Mouse (Mus musculus) ES-Bruce4 (cell line): ENCODE results near the gene Crebrf. TPM values are rescaled to one million over a fixed set of nuclear protein-coding genes. Genes with fewer than 3 reads are reported as not detected.

Experiments used
- H3K27ac ChIP-seq: 2 replicates; pipeline ENCODE4 v1.5.1; 2012; ENCODE audit warnings: low read length, inconsistent platforms; ENCODE audit not compliant: insufficient read depth
- H3K27me3 ChIP-seq: 2 replicates; pipeline ENCODE4 v1.6.1; 2012; ENCODE audit warnings: mild to moderate bottlenecking, low read length, inconsistent platforms; ENCODE audit not compliant: control insufficient read depth, poor library complexity, insufficient read depth, severe bottlenecking
- H3K36me3 ChIP-seq: 2 replicates; pipeline ENCODE4 v1.6.1; 2012; ENCODE audit warnings: inconsistent platforms, mild to moderate bottlenecking, low read length, moderate library complexity; ENCODE audit not compliant: control insufficient read depth, poor library complexity, insufficient read depth, severe bottlenecking
- H3K4me1 ChIP-seq: one replicate; pipeline ENCODE4 v1.8.1; 2011; ENCODE audit warnings: low read length; ENCODE audit not compliant: control insufficient read depth, insufficient read depth
- H3K4me3 ChIP-seq: 2 replicates; pipeline ENCODE4 v1.5.1; 2011; ENCODE audit warnings: low read depth, mild to moderate bottlenecking, low read length
- H3K9ac ChIP-seq: 2 replicates; pipeline ENCODE4 v1.6.1; 2012; ENCODE audit warnings: low read depth, mild to moderate bottlenecking, inconsistent platforms; ENCODE audit not compliant: poor library complexity, severe bottlenecking
- H3K9me3 ChIP-seq: replicated peaks from 2 replicates; pipeline ENCODE4 v1.6.1; 2012; ENCODE audit warnings: mild to moderate bottlenecking, low read length, inconsistent platforms; ENCODE audit not compliant: control insufficient read depth, poor library complexity, insufficient read depth, severe bottlenecking
- CTCF ChIP-seq: IDR thresholded peaks from one replicate; pipeline ENCODE4 v1.8.1; 2011; ENCODE audit warnings: low read depth, low read length
- EP300 ChIP-seq: IDR thresholded peaks from 2 replicates; pipeline ENCODE4 v1.6.1; 2011; ENCODE audit warnings: low read depth, low read length; ENCODE audit not compliant: insufficient read depth
- POLR2A ChIP-seq: IDR thresholded peaks from one replicate; pipeline ENCODE4 v1.8.1; 2011; ENCODE audit warnings: low read length; ENCODE audit not compliant: insufficient read depth
- polyA plus RNA-seq: library from polyadenylated mRNA; stranded (reverse); fragments of >200 nt; gene quantifications from 2 replicates; pipeline ENCODE4 v1.2.4, GENCODE M21; 2011; ENCODE audit warnings: low read depth; ENCODE audit not compliant: missing spikeins, insufficient read depth, insufficient read length

Crebrf gene
- polyA plus RNA-seq, 1 experiment: 18.6 TPM

DNA sequence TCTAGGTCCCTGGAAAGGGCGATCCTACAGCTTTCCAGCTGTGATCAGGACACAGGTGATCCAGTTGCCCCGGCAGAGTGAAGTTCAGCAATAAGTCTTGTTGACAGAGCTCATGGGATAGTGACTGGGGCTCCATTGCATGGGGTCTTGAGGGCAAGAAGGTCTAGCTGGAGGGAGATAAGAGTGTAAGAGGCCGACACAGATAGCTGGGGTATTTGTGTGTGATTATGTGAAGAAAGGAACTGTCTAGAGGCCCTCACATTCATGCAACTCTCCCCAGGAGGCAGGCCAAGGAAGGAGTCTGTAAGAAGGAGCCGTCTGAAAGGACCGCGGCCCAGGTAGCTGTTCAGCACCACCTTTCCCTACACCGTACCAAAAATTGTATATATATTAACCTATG is 8.4 kb upstream of the Crebrf start:
- no peaks in the 10 kb centered on the region for H3K9me3 ChIP-seq
- no peaks in the 10 kb centered on the region for H3K4me1 ChIP-seq
- TF ChIP-seq EP300 (no peak), CTCF (no peak), POLR2A (no peak)
- no peak overlapping the region for H3K27ac ChIP-seq
- H3K27me3 ChIP-seq: peaks cover 2% of the 10 kb centered on the region; the same call in 1 of the 2 replicates
- no peak overlapping the region for H3K9ac ChIP-seq
- H3K4me3 ChIP-seq: no peak overlapping the region
- no peaks in the 10 kb centered on the region for H3K36me3 ChIP-seq

DNA sequence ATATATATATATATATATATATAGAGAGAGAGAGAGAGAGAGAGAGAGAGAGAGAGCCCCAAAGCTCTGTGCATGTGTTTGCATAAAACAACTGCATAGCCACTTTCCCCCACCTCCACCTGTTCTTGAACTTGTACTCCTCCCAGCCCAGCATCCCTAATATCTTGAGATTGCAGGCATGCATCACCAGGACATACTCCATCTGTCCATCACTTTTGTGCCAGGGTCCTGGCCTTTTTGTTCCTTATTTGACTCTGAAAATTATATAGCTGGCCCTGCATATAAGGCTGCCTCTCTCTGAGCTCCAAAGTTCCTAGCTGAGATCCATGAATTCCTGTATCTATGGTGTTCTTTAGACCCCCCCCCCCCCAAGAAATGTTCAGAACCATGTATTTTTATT is 7.0 kb upstream of the Crebrf start:
- Histone ChIP-seq H3K27ac (no peak overlapping the region), H3K4me1 (no peaks in the 10 kb centered on the region), H3K4me3 (no peak overlapping the region), H3K27me3 (peaks cover 2% of the 10 kb centered on the region; the same call in 1 of the 2 replicates), H3K36me3 (no peaks in the 10 kb centered on the region), H3K9me3 (no peaks in the 10 kb centered on the region), H3K9ac (no peak overlapping the region)
- TF ChIP-seq CTCF (no peak), EP300 (no peak), POLR2A (no peak)

DNA sequence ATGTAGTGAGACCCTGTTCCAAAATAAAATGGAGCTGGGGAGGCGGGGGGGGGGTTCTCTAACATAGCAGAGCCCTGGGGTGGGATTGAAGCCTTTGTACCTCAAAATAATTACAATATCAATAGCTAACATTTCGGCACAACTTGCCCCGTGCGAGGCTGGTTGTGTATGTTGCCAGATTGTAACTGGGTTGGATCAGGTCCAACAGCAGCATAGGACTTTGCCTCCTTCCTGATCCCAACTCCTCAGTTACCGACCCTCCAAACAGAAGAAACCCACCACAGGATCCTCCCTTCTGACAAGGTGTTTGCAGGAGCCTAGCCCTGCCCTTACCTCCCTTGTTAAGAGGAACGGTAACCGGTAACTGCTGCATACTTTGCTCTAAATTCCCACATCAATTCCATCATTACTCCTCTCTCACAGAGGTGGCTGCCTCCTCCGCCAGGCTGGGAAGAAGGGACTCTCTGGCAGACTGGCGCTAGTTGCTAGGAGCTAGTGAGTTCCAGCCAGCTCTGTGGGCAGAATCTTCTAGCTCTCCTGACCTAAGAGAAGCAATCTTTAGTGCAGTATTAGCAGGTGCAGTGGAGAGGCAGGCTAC is 6.4 kb upstream of the Crebrf start:
- no peak for TF ChIP-seq EP300
- no peak for TF ChIP-seq CTCF
- TF ChIP-seq POLR2A: no peak
- Histone ChIP-seq H3K9ac (no peak overlapping the region), H3K9me3 (no peaks in the 10 kb centered on the region), H3K4me3 (no peak overlapping the region), H3K36me3 (no peaks in the 10 kb centered on the region), H3K4me1 (no peaks in the 10 kb centered on the region), H3K27me3 (peaks cover 2% of the 10 kb centered on the region; the same call in 1 of the 2 replicates), H3K27ac (no peak overlapping the region)

DNA sequence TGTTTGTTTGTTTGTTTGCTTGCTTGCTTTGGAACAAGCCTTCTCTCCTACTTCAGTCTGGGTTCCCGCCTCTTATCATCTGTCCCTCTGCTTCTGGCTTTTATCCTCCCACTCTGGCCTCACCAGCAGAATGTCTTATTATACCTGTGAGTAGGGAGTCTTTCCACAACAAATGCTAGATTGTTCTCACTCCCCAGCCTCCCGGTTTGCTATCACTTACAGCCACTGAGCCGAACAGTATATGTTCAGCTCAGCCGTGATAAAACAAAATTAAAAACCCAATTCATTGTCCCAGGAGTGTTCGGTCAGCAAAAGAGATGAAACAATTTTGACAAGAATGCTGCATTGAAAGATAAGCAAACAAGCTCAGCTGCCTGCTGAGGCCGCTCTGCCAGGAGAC is 5.4 kb upstream of the Crebrf start:
- H3K27me3 ChIP-seq: peaks cover 2% of the 10 kb centered on the region; the same call in 1 of the 2 replicates
- no peak overlapping the region for H3K27ac ChIP-seq
- no peak overlapping the region for H3K4me3 ChIP-seq
- no peaks in the 10 kb centered on the region for H3K9me3 ChIP-seq
- no peak overlapping the region for H3K9ac ChIP-seq
- no peaks in the 10 kb centered on the region for H3K36me3 ChIP-seq
- no peaks in the 10 kb centered on the region for H3K4me1 ChIP-seq
- TF ChIP-seq POLR2A (no peak), CTCF (no peak), EP300 (no peak)

DNA sequence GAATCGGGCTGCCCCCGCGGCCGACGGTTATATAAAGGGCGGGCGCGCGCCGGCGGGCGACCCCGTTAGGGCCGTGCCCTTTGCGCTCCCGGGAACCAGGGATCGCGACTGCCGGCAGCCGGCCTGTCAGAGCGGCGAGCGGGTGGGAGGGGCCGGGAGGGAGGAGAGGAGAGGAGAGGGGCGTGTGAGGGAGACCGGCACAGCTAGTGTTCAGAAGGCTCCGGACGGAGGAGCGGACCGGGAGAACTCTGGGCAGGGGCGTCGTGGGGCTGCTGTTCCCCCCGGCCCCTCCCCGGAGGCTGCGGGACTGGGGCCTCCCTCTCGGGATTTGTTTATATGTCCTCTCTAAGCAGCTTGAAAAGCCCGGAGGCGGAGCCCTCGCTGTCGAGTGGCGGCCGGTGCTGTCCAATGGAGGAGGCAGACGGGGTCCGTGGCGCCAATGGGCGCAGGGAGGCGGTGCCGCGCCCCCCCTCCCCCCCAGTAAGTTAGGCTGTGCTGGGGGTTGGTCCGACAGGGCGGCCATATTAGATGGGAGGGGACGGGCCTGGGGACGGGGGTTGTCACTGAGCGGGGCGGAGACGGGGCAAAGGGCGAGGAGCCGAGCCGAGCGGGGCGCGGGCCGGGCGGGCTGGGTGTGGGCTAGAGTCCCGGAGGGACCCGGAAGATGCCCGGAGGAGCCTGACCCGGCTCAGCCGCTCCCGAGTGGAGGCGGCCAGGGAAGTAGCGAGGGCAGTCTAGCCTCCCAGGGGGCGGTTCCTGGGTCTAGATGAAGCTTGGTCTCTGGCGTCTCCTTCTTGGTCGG is 667 bp downstream of the Crebrf start:
- TF ChIP-seq EP300: no peak
- no peak for TF ChIP-seq CTCF
- no peak for TF ChIP-seq POLR2A
- Histone ChIP-seq H3K4me1 (no peaks in the 10 kb centered on the region), H3K9me3 (no peaks in the 10 kb centered on the region), H3K27ac (peak overlapping the region; percentile 30; the same call in 1 of the 2 replicates), H3K36me3 (no peaks in the 10 kb centered on the region), H3K9ac (peak overlapping the region; percentile 93), H3K4me3 (peak overlapping the region; percentile 95), H3K27me3 (no peaks in the 10 kb centered on the region)

DNA sequence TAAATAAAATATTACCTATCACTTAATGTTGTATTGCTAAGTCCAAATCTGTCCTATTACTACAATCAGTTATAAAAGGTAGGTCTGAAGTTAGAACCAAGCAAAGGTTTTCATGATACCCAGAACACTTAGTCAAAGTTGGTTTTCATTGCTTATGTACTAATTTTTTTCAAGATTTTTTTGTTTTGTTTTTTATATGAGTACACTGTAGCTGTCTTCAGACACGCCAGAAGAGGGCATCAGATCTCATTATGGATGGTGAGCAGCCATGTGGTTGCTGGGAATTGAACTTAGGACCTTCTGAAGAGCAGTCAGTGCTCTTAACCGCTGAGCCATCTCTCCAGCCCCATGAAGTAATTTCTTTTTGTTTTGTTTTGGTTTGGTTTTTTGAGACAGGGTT is 2.4 kb downstream of the Crebrf start:
- no peaks in the 10 kb centered on the region for H3K4me1 ChIP-seq
- no peak overlapping the region for H3K4me3 ChIP-seq
- H3K9ac ChIP-seq: no peak overlapping the region
- no peaks in the 10 kb centered on the region for H3K27me3 ChIP-seq
- no peaks in the 10 kb centered on the region for H3K9me3 ChIP-seq
- no peaks in the 10 kb centered on the region for H3K36me3 ChIP-seq
- TF ChIP-seq POLR2A (no peak), CTCF (no peak), EP300 (no peak)
- H3K27ac ChIP-seq: no peak overlapping the region
